Mouse (Mus musculus) lung, embryonic 14.5 days (tissue): ENCODE data around the gene Capn1. TPM values are rescaled to one million over a fixed set of nuclear protein-coding genes. Genes with fewer than 3 reads are reported as not detected.

ENCODE experiments used
- ATAC-seq: fragments of 200-750 bp; cut with Nextera tagmentation; 2 replicates; pipeline ENCODE4 v1.8.0; 2017; ENCODE audit warnings: mild to moderate bottlenecking, moderate TSS enrichment, moderate library complexity; ENCODE audit not compliant: insufficient read depth
- DNase-seq: peaks from one replicate; pipeline ENCODE4 v3.0.0-alpha.2; 2015
- H3K27ac ChIP-seq: fragments of 300-500 bp; sonication (generic); 2 replicates; pipeline ENCODE4 v1.5.1; 2014; ENCODE audit warnings: low read depth, mild to moderate bottlenecking, moderate library complexity
- H3K27me3 ChIP-seq: fragments of 300-500 bp; sonication (generic); 2 replicates; pipeline ENCODE4 v1.6.1; 2014; ENCODE audit warnings: low read length, control low read depth; ENCODE audit not compliant: insufficient read depth
- H3K36me3 ChIP-seq: fragments of 300-500 bp; sonication (generic); 2 replicates; pipeline ENCODE4 v1.6.1; 2014; ENCODE audit warnings: control low read depth; ENCODE audit not compliant: insufficient read depth
- H3K4me1 ChIP-seq: fragments of 300-500 bp; sonication (generic); 2 replicates; pipeline ENCODE4 v1.6.1; 2014; ENCODE audit warnings: antibody characterized with exemption, control low read depth; ENCODE audit not compliant: insufficient read depth
- H3K4me2 ChIP-seq: fragments of 300-500 bp; sonication (generic); 2 replicates; pipeline ENCODE4 v1.6.1; 2014; ENCODE audit warnings: mild to moderate bottlenecking
- H3K4me3 ChIP-seq: fragments of 300-500 bp; sonication (generic); 2 replicates; pipeline ENCODE4 v1.5.1; 2014; ENCODE audit warnings: low read depth, low read length
- H3K9ac ChIP-seq: fragments of 300-500 bp; sonication (generic); 2 replicates; pipeline ENCODE4 v1.6.1; 2014
- H3K9me3 ChIP-seq: fragments of 300-500 bp; sonication (generic); 2 replicates; pipeline ENCODE4 v1.6.1; 2016; ENCODE audit warnings: low read depth, low read length, control low read depth
- CTCF ChIP-seq: IDR thresholded peaks from 2 replicates; pipeline ENCODE4 v1.5.1; 2016; ENCODE audit warnings: antibody characterized with exemption, low read depth
- WGBS: fragments of 180-500 bp; shearing (Covaris S2); extraction: QIAGEN DNeasy Blood & Tissue Kit; methylation state at CpG from one replicate; pipeline ENCODE4 v1.1.7; 2014; 5-methylcytosine and 5-hydroxymethylcytosine counted together
- microRNA-seq: library from miRNA; unstranded; fragments of <30 nt; microRNA quantifications from one replicate; pipeline ENCODE4, GENCODE M21; 2016; ENCODE audit warnings: borderline number of aligned reads
- polyA plus RNA-seq: library from polyadenylated mRNA; unstranded; fragments of >200 nt; fragmentation: Nextera tagmentation; extraction: Ambion mirVana; gene quantifications from 2 replicates; pipeline ENCODE4 v1.2.1, GENCODE M21; 2014

The Capn1 gene
- polyA plus RNA-seq, 1 experiment from 2014 or later: 9.6 TPM

GRCm38 (mm10) chr19:5944145-5944544 is 71.6 kb downstream of the Capn1 start:
- Histone ChIP-seq H3K27ac (peak overlapping the region; percentile 70; the same call in 1 of the 2 replicates), H3K4me1 (peaks cover 21% of the 10 kb centered on the region), H3K4me3 (no peak overlapping the region), H3K36me3 (peaks cover 75% of the 10 kb centered on the region), H3K9ac (no peak overlapping the region), H3K27me3 (no peaks in the 10 kb centered on the region), H3K9me3 (no peaks in the 10 kb centered on the region), H3K4me2 (no peak overlapping the region)
- 47% methylated on average over 8 of the region's 8 CpGs for WGBS
- no peak for DNase-seq
- TF ChIP-seq CTCF: no peak
- ATAC-seq: no peak

GRCm38 (mm10) chr19:5943404-5943803 is 72.3 kb downstream of the Capn1 start:
- DNase-seq (no peak), ATAC-seq (no peak)
- Histone ChIP-seq H3K27ac (no peak overlapping the region), H3K36me3 (peaks cover 68% of the 10 kb centered on the region), H3K9me3 (no peaks in the 10 kb centered on the region), H3K4me1 (peaks cover 21% of the 10 kb centered on the region), H3K9ac (no peak overlapping the region), H3K4me2 (no peak overlapping the region), H3K4me3 (no peak overlapping the region), H3K27me3 (no peaks in the 10 kb centered on the region)
- WGBS: 93% methylated on average over 15 of the region's 15 CpGs
- no peak for TF ChIP-seq CTCF

GRCm38 (mm10) chr19:5942581-5942980 is 73.1 kb downstream of the Capn1 start:
- Histone ChIP-seq H3K36me3 (peaks cover 60% of the 10 kb centered on the region), H3K4me2 (no peak overlapping the region), H3K4me1 (peaks cover 29% of the 10 kb centered on the region), H3K27ac (no peak overlapping the region), H3K9ac (no peak overlapping the region), H3K9me3 (no peaks in the 10 kb centered on the region), H3K4me3 (no peak overlapping the region), H3K27me3 (no peaks in the 10 kb centered on the region)
- no peak for TF ChIP-seq CTCF
- DNase-seq (no peak), ATAC-seq (no peak)
- WGBS: 82% methylated on average over 7 of the region's 7 CpGs

- Histone ChIP-seq H3K36me3 (peaks cover 46% of the 10 kb centered on the region), H3K4me3 (no peak overlapping the region), H3K4me1 (peaks cover 35% of the 10 kb centered on the region), H3K27me3 (no peaks in the 10 kb centered on the region), H3K9ac (no peak overlapping the region), H3K27ac (peak overlapping the region; percentile 44; the same call in 1 of the 2 replicates), H3K4me2 (no peak overlapping the region), H3K9me3 (no peaks in the 10 kb centered on the region)
- 91% methylated on average over 10 of the region's 10 CpGs for WGBS
- ATAC-seq (no peak), DNase-seq (no peak)
- no peak for TF ChIP-seq CTCF
Measured at GRCm38 (mm10) chr19:5940656-5941055, 75.0 kb downstream of the Capn1 start.

- H3K4me1 ChIP-seq: peaks cover 34% of the 10 kb centered on the region
- H3K4me3 ChIP-seq: no peak overlapping the region
- peak; percentile 20; the same call in 1 of the 2 replicates for ATAC-seq
- WGBS: 41% methylated on average over 4 of the region's 4 CpGs
- H3K9me3 ChIP-seq: no peaks in the 10 kb centered on the region
- peak; percentile 79 for DNase-seq
- no peak overlapping the region for H3K4me2 ChIP-seq
- peaks cover 46% of the 10 kb centered on the region for H3K36me3 ChIP-seq
- no peaks in the 10 kb centered on the region for H3K27me3 ChIP-seq
- H3K9ac ChIP-seq: no peak overlapping the region
- no peak for TF ChIP-seq CTCF
- no peak overlapping the region; the same call in 1 of the 2 replicates for H3K27ac ChIP-seq
Measured at GRCm38 (mm10) chr19:5940173-5940572, 75.5 kb downstream of the Capn1 start.

- Histone ChIP-seq H3K36me3 (peaks cover 46% of the 10 kb centered on the region), H3K9me3 (no peaks in the 10 kb centered on the region), H3K4me1 (peaks cover 35% of the 10 kb centered on the region), H3K27me3 (no peaks in the 10 kb centered on the region), H3K27ac (no peak overlapping the region; the same call in 1 of the 2 replicates), H3K4me2 (no peak overlapping the region), H3K4me3 (no peak overlapping the region), H3K9ac (no peak overlapping the region)
- ATAC-seq (no peak), DNase-seq (no peak)
- WGBS: 79% methylated on average over 5 of the region's 5 CpGs
- no peak for TF ChIP-seq CTCF
Measured at GRCm38 (mm10) chr19:5939715-5940114, 76.0 kb downstream of the Capn1 start.

Small RNA genes within 50 kb of the gene (microRNA-seq; reads per million reads assigned to microRNA genes)
- 1.7 reads per million for gene Mir6988

Other genes with a start within 250 kb of the Capn1 start
- 74.8 and 84.5 TPM in 2 replicates for gene Scyl1, start 244.5 kb downstream of the Capn1 start, polyA plus RNA-seq
- 37.9 and 42.2 TPM in 2 replicates for gene Frmd8, start 140.6 kb downstream of the Capn1 start, polyA plus RNA-seq
- 2.4 TPM in 2 replicates for gene Slc25a45, start 138.1 kb downstream of the Capn1 start, polyA plus RNA-seq
- gene Tigd3, start 121.7 kb downstream of the Capn1 start, polyA plus RNA-seq: 2.7 and 3.8 TPM in 2 replicates
- gene Dpf2, start 102.9 kb downstream of the Capn1 start, polyA plus RNA-seq: 147 and 162 TPM in 2 replicates
- 9.8 and 9.9 TPM in 2 replicates for gene Cdc42ep2, start 91.1 kb downstream of the Capn1 start, polyA plus RNA-seq
- gene Pola2, start 51.7 kb downstream of the Capn1 start, polyA plus RNA-seq: 88.7 and 89.3 TPM in 2 replicates
- not detected in 2 replicates for gene Slc22a20, start 29.8 kb downstream of the Capn1 start, polyA plus RNA-seq
- gene Syvn1, start 30.7 kb upstream of the Capn1 start, polyA plus RNA-seq: 30.0 and 34.3 TPM in 2 replicates
- gene Mrpl49, start 41.9 kb upstream of the Capn1 start, polyA plus RNA-seq: 78.8 and 80.2 TPM in 2 replicates
- 825 and 884 TPM in 2 replicates for gene Fau, start 41.9 kb upstream of the Capn1 start, polyA plus RNA-seq
- 33.8 and 34.3 TPM in 2 replicates for gene Znhit2, start 45.3 kb upstream of the Capn1 start, polyA plus RNA-seq
- 11.3 and 14.9 TPM in 2 replicates for gene Tm7sf2, start 52.5 kb upstream of the Capn1 start, polyA plus RNA-seq
- gene Vps51, start 61.3 kb upstream of the Capn1 start, polyA plus RNA-seq: 63.2 and 63.5 TPM in 2 replicates
- not detected in 2 replicates for gene Tmem262, start 64.1 kb upstream of the Capn1 start, polyA plus RNA-seq
- 1.0 and 1.6 TPM in 2 replicates for gene Gm28374, start 66.4 kb upstream of the Capn1 start, polyA plus RNA-seq
- gene Zfpl1, start 69.1 kb upstream of the Capn1 start, polyA plus RNA-seq: 68.8 and 72.3 TPM in 2 replicates
- 49.0 and 52.7 TPM in 2 replicates for gene Cdca5, start 69.1 kb upstream of the Capn1 start, polyA plus RNA-seq
- gene AC131692.1, start 78.5 kb upstream of the Capn1 start, polyA plus RNA-seq: 0.68 TPM in 1 of 2 replicates, not detected in the other
- gene Naaladl1, start 89.9 kb upstream of the Capn1 start, polyA plus RNA-seq: 0.51 and 0.57 TPM in 2 replicates
- 55.2 and 56.5 TPM in 2 replicates for gene Sac3d1, start 102.8 kb upstream of the Capn1 start, polyA plus RNA-seq
- gene Snx15, start 112.4 kb upstream of the Capn1 start, polyA plus RNA-seq: 28.6 and 35.3 TPM in 2 replicates
- 0.18 and 0.28 TPM in 2 replicates for gene Batf2, start 125.1 kb upstream of the Capn1 start, polyA plus RNA-seq
- gene Arl2, start 125.7 kb upstream of the Capn1 start, polyA plus RNA-seq: 78.8 and 89.2 TPM in 2 replicates
- not detected in 2 replicates for gene Majin, start 168.5 kb upstream of the Capn1 start, polyA plus RNA-seq
- 0.54 and 0.78 TPM in 2 replicates for gene Gpha2, start 210.5 kb upstream of the Capn1 start, polyA plus RNA-seq
- 16.4 and 19.3 TPM in 2 replicates for gene Ppp2r5b, start 220.0 kb upstream of the Capn1 start, polyA plus RNA-seq
- gene Atg2a, start 225.8 kb upstream of the Capn1 start, polyA plus RNA-seq: 11.9 and 13.0 TPM in 2 replicates